Mouse (Mus musculus) liver, embryonic 14.5 days (tissue): ENCODE results near the gene Chrm3. TPM values are rescaled to one million over a fixed set of nuclear protein-coding genes. Genes with fewer than 3 reads are reported as not detected.

ENCODE experiments used
- ATAC-seq: fragments of 200-750 bp; cut with Nextera tagmentation; 2 replicates; pipeline ENCODE4 v1.8.0; 2017; ENCODE audit warnings: moderate number of reproducible peaks, mild to moderate bottlenecking, moderate library complexity; ENCODE audit not compliant: insufficient read depth
- DNase-seq, 3 experiments: peaks; one replicate each; pipeline ENCODE4 v3.0.0-alpha.2; 2012 to 2013; ENCODE audit warnings: low read depth in 3 of 3, low spot score in 3 of 3
- H3K27ac ChIP-seq: fragments of 300-500 bp; sonication (generic); 2 replicates; pipeline ENCODE4 v1.5.1; 2014; ENCODE audit warnings: moderate library complexity, mild to moderate bottlenecking, control low read depth, inconsistent platforms
- H3K27me3 ChIP-seq: fragments of 300-500 bp; sonication (generic); 2 replicates; pipeline ENCODE4 v1.6.1; 2014; ENCODE audit warnings: mild to moderate bottlenecking, low read length, moderate library complexity; ENCODE audit not compliant: control insufficient read depth, insufficient read depth
- H3K36me3 ChIP-seq: fragments of 300-500 bp; sonication (generic); replicated peaks from 2 replicates; pipeline ENCODE4 v1.6.1; 2014; ENCODE audit warnings: low read depth; ENCODE audit not compliant: control insufficient read depth, insufficient read depth
- H3K4me1 ChIP-seq, 2 experiments: fragments of 200-500 bp in 1 of 2; fragments of 300-500 bp in 1 of 2; sonication (generic) in 1 of 2; replicated peaks; 2 replicates each; pipeline ENCODE4 v1.6.1; 2012 to 2014; ENCODE audit warnings: antibody characterized with exemption in 1 of 2, inconsistent platforms in 1 of 2, low read length in 1 of 2; ENCODE audit not compliant: control insufficient read depth in 2 of 2, insufficient read depth in 2 of 2
- H3K4me2 ChIP-seq: fragments of 300-500 bp; sonication (generic); 2 replicates; pipeline ENCODE4 v1.6.1; 2014; ENCODE audit warnings: low read depth, mild to moderate bottlenecking, control low read depth, moderate library complexity
- H3K4me3 ChIP-seq, 2 experiments: fragments of 200-500 bp in 1 of 2; fragments of 300-500 bp in 1 of 2; sonication (generic) in 1 of 2; 2 replicates each; pipeline ENCODE4 v1.5.1; 2012 to 2014; ENCODE audit warnings: low read depth in 2 of 2, low read length in 2 of 2, mild to moderate bottlenecking in 2 of 2, control low read depth in 1 of 2, inconsistent platforms in 1 of 2, moderate library complexity in 1 of 2; ENCODE audit not compliant: insufficient read depth in 1 of 2
- H3K9ac ChIP-seq: fragments of 300-500 bp; sonication (generic); replicated peaks from 2 replicates; pipeline ENCODE4 v1.6.1; 2014; ENCODE audit warnings: mild to moderate bottlenecking, control low read depth, moderate library complexity
- H3K9me3 ChIP-seq: fragments of 300-500 bp; sonication (generic); 2 replicates; pipeline ENCODE4 v1.6.1; 2016; ENCODE audit warnings: low read length, mixed read lengths; ENCODE audit not compliant: control insufficient read depth
- CTCF ChIP-seq: IDR thresholded peaks from 2 replicates; pipeline ENCODE4 v1.5.1; 2016; ENCODE audit warnings: antibody characterized with exemption, low read depth, control low read depth
- EP300 ChIP-seq: IDR thresholded peaks from 2 replicates; pipeline ENCODE4 v1.6.1; 2016; ENCODE audit warnings: antibody characterized with exemption, low read depth
- WGBS: fragments of 180-500 bp; shearing (Covaris S2); extraction: QIAGEN DNeasy Blood & Tissue Kit; methylation state at CpG from one replicate; pipeline ENCODE4 v1.1.7; 2014; ENCODE audit not compliant: insufficient replicate concordance; 5-methylcytosine and 5-hydroxymethylcytosine counted together
- polyA plus RNA-seq, 2 experiments: library from polyadenylated mRNA; depleted of rRNA in 1 of 2; stranded (reverse) in 1 of 2; unstranded in 1 of 2; fragments of >200 nt; fragmentation: Nextera tagmentation in 1 of 2; extraction: Ambion mirVana in 1 of 2; gene quantifications; 2 replicates each; pipeline versions ENCODE4 v1.2.1 to v1.2.3; 2012 to 2014

The Chrm3 gene
- polyA plus RNA-seq, 2 experiments = 0.03 TPM; not detected in 1

- Histone ChIP-seq H3K36me3 (no peaks in the 10 kb centered on the region), H3K4me1 (no peaks in the 10 kb centered on the region), H3K27me3 (no peaks in the 10 kb centered on the region), H3K4me3 (no peak overlapping the region), H3K27ac (no peak overlapping the region), H3K4me2 (no peak overlapping the region), H3K9ac (no peak overlapping the region), H3K9me3 (no peaks in the 10 kb centered on the region)
- TF ChIP-seq EP300 = no peak
- TF ChIP-seq CTCF = no peak
- whole genome bisulfite sequencing = 44% methylated on average over 1 of the region's 1 CpGs
- no peak for ATAC-seq
- no peak for DNase-seq
Observed at GRCm38 (mm10) chr13:9940186-9940585, 420.5 kb downstream of the Chrm3 start.

DNA sequence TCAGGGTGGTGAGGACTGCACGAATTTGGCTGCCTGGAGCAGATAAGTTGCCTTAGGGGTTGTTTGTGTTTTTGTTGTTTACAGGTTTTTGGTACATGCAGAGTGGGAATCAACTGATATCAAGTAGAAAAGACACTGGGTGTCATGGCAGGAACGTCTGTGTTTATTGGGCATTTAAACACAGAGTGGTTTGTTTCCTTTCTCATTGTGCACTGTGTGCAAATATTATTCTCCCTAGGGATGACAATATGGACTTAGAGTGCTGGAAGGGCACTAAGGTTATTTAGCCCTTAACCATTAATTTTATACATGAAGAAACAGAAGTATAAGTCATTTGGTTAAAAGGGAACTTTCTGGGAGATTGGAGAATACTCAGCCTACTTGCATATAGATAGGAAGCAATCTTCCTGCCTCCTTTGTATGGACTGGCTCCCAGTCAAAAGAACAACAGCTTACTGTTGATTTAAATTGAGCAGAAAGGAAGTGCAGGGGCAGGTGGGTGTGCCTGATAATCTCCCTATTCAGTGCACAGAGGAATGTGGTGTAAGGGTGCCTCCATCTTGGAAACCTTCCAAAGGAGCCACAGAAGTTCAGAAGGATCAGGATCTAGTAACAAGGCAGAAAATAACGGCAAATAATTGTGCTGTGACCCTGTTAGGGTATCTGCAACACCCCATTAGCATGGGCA lies 421.7 kb downstream of the Chrm3 start:
- Histone ChIP-seq H3K27me3 (no peaks in the 10 kb centered on the region), H3K4me2 (no peak overlapping the region), H3K9ac (no peak overlapping the region), H3K4me3 (no peak overlapping the region), H3K36me3 (no peaks in the 10 kb centered on the region), H3K4me1 (no peaks in the 10 kb centered on the region), H3K27ac (no peak overlapping the region), H3K9me3 (no peaks in the 10 kb centered on the region)
- WGBS = 19% methylated on average over 3 of the region's 3 CpGs
- DNase-seq = no peak
- ATAC-seq = no peak
- no peak for TF ChIP-seq CTCF
- TF ChIP-seq EP300 = no peak

GRCm38 (mm10) chr13:9932714-9933113 lies 427.9 kb downstream of the Chrm3 start:
- Histone ChIP-seq H3K9me3 (no peaks in the 10 kb centered on the region), H3K27ac (no peak overlapping the region), H3K36me3 (no peaks in the 10 kb centered on the region), H3K4me3 (no peak overlapping the region), H3K4me2 (no peak overlapping the region), H3K4me1 (no peaks in the 10 kb centered on the region), H3K27me3 (no peaks in the 10 kb centered on the region), H3K9ac (no peak overlapping the region)
- DNase-seq (no peak), ATAC-seq (no peak)
- TF ChIP-seq EP300 (no peak), CTCF (no peak)
- WGBS = 56% methylated on average over 4 of the region's 4 CpGs

- Histone ChIP-seq H3K9me3 (no peaks in the 10 kb centered on the region), H3K4me1 (no peaks in the 10 kb centered on the region), H3K4me3 (no peak overlapping the region), H3K36me3 (no peaks in the 10 kb centered on the region), H3K27ac (no peak overlapping the region), H3K9ac (no peak overlapping the region), H3K4me2 (no peak overlapping the region), H3K27me3 (no peaks in the 10 kb centered on the region)
- TF ChIP-seq CTCF (no peak), EP300 (no peak)
- ATAC-seq (no peak), DNase-seq (no peak)
- WGBS = 30% methylated on average over 1 of the region's 1 CpGs
Observed at GRCm38 (mm10) chr13:9930606-9931005, 430.0 kb downstream of the Chrm3 start.

DNA sequence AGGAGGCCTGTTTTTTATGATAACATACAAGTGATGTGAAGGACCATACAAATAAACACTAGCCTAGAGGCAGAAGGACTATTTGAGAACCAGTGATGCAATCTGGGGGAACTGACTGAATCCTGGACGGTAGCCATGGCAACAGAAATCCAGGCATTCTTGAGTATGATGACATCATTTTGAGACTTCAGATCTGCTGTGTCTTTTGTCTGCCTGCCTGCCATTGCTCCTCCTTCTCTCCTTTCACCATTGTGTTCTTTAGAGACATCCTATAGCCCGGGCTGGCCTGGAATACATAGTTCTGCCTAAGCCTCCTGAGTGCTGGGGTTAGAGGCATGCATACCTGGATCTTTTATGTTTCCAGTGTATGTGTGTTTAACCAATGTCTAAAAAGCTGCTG lies 430.7 kb downstream of the Chrm3 start:
- no peaks in the 10 kb centered on the region for H3K27me3 ChIP-seq
- TF ChIP-seq EP300 (no peak), CTCF (no peak)
- no peak overlapping the region for H3K27ac ChIP-seq
- no peaks in the 10 kb centered on the region for H3K36me3 ChIP-seq
- no peak overlapping the region for H3K9ac ChIP-seq
- H3K9me3 ChIP-seq = no peaks in the 10 kb centered on the region
- no peak overlapping the region for H3K4me3 ChIP-seq
- 46% methylated on average over 2 of the region's 2 CpGs for WGBS
- H3K4me1 ChIP-seq = no peaks in the 10 kb centered on the region
- DNase-seq = no peak
- ATAC-seq = no peak
- no peak overlapping the region for H3K4me2 ChIP-seq
